Mouse (Mus musculus) cerebellum, postnatal 36 days (tissue): Measurements from ENCODE around the gene Gm7978.
"Not testable (repeated sequence)": the region's sequence is repeated elsewhere in the genome, so short reads cannot be mapped to it uniquely, and the experiment has no call there.

ENCODE experiments used
- DNase-seq, 2 experiments: peaks; one replicate each; pipeline ENCODE4 v3.0.0; 2021 to 2022; ENCODE audit warnings: mixed read lengths in 2 of 2

Gene Gm7978

DNA sequence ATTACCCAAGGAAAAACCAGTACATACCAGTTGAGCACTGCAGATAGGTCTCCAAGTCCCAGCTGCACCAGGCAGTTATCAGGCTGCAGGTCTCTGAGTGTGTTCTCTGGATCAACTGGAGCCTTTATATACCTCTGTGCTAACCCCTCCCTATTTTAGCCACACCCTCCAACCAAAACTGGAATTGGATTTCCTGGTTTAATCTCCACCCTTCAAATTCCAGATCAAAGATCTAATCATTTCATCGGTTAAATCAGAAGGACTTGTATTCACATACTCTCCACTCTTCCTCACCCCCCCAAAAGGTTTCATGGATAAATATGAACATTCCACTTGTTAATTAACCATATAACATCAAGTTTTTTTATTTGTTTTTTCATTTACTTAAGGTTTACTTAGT, at the start of gene Gm7978:
Gene Gm7978, minus strand, starts transcription at position 101 of the 400 bp plus-strand sequence.
- DNase-seq: not testable (repeated sequence)

- not testable (repeated sequence) for DNase-seq
Observed at GRCm38 (mm10) chr5:95775690-95776089, 39.7 kb upstream of the Gm7978 start, which contains the start of gene E330014E10Rik. TSS of gene E330014E10Rik (plus strand) at chr5:95775990.

DNA sequence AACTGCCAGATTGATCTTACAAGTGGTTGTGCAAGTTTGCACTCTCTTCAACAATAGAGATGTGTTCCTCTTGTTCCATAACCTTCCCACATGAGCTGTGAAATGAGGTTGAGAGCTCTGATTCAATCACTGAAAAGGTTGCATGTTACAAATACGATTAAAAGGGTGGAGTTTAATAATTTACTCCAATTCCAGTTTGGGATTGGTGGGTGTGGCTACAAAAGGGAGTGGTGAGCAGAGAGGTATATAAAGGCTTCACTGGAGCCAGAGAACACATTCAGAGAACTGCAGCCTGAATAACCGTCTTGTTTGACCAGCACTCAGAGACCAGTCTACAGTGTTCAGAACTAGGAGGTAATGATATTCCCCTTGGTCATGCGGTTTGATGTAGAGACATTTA, 5.7 kb upstream of the Gm7978 start, which contains the start of gene Gm7982:
Gene Gm7982, plus strand, starts transcription at position 301 of the 400 bp plus-strand sequence.
- not testable (repeated sequence) for DNase-seq
